Mouse (Mus musculus): ENCODE measurements around the gene Pde9a. TPM values are rescaled to one million over a fixed set of nuclear protein-coding genes. Genes with fewer than 3 reads are reported as not detected.

Gene Pde9a
- polyA plus RNA-seq, 1 experiment: 29.6 TPM

- DNase-seq (ENCODE audit: extremely low spot score in 1 of 2, low spot score in 1 of 2): no peak
These were observed 912 bp upstream of the Pde9a start for GRCm38 (mm10) chr17:31384968-31385627.

- DNase-seq (ENCODE audit: extremely low spot score in 1 of 2, low spot score in 1 of 2): no peak
These were observed 811 bp downstream of the Pde9a start for GRCm38 (mm10) chr17:31386766-31387275.

- DNase-seq (ENCODE audit: extremely low spot score in 1 of 2, low spot score in 1 of 2): no peak
These were observed 3.5 kb downstream of the Pde9a start for GRCm38 (mm10) chr17:31389432-31390050.

- DNase-seq (ENCODE audit: extremely low spot score in 1 of 2, low spot score in 1 of 2): no peak
These were observed 5.5 kb downstream of the Pde9a start for GRCm38 (mm10) chr17:31391462-31391861.

- DNase-seq (ENCODE audit: extremely low spot score in 1 of 2, low spot score in 1 of 2): no peak
These were observed 6.0 kb downstream of the Pde9a start for GRCm38 (mm10) chr17:31392041-31392440.

GRCm38 (mm10) chr17:31393811-31394210 lies 7.8 kb downstream of the Pde9a start:
- no peak for DNase-seq (ENCODE audit: extremely low spot score in 1 of 2, low spot score in 1 of 2)

- peak in 1 of 2 experiments; percentile 43 for DNase-seq (ENCODE audit: extremely low spot score in 1 of 2, low spot score in 1 of 2)
These were observed 14.3 kb downstream of the Pde9a start for GRCm38 (mm10) chr17:31400294-31400693.

GRCm38 (mm10) chr17:31401160-31401559 lies 15.2 kb downstream of the Pde9a start:
- DNase-seq (ENCODE audit: extremely low spot score in 1 of 2, low spot score in 1 of 2): no peak

GRCm38 (mm10) chr17:31402713-31403112 lies 16.7 kb downstream of the Pde9a start:
- no peak for DNase-seq (ENCODE audit: extremely low spot score in 1 of 2, low spot score in 1 of 2)

- no peak for DNase-seq (ENCODE audit: extremely low spot score in 1 of 2, low spot score in 1 of 2)
These were observed 19.8 kb downstream of the Pde9a start for GRCm38 (mm10) chr17:31405694-31406227.

- DNase-seq (ENCODE audit: extremely low spot score in 1 of 2, low spot score in 1 of 2): no peak
These were observed 23.8 kb downstream of the Pde9a start for GRCm38 (mm10) chr17:31409741-31410350.

GRCm38 (mm10) chr17:31415258-31415657 lies 29.2 kb downstream of the Pde9a start:
- peak; percentile 53 to 74 for DNase-seq (ENCODE audit: extremely low spot score in 1 of 2, low spot score in 1 of 2)

GRCm38 (mm10) chr17:31418804-31419597 lies 33.0 kb downstream of the Pde9a start:
- peak; percentile 19 to 59 for DNase-seq (ENCODE audit: extremely low spot score in 1 of 2, low spot score in 1 of 2)

GRCm38 (mm10) chr17:31419598-31419950 lies 33.6 kb downstream of the Pde9a start:
- DNase-seq (ENCODE audit: extremely low spot score in 1 of 2, low spot score in 1 of 2): no peak

GRCm38 (mm10) chr17:31419995-31420394 lies 34.0 kb downstream of the Pde9a start:
- DNase-seq (ENCODE audit: extremely low spot score in 1 of 2, low spot score in 1 of 2): no peak

GRCm38 (mm10) chr17:31420658-31421057 lies 34.6 kb downstream of the Pde9a start:
- no peak for DNase-seq (ENCODE audit: extremely low spot score in 1 of 2, low spot score in 1 of 2)

- DNase-seq (ENCODE audit: extremely low spot score in 1 of 2, low spot score in 1 of 2): no peak
These were observed 36.4 kb downstream of the Pde9a start for GRCm38 (mm10) chr17:31422381-31422780.

GRCm38 (mm10) chr17:31423020-31423419 lies 37.0 kb downstream of the Pde9a start:
- DNase-seq (ENCODE audit: extremely low spot score in 1 of 2, low spot score in 1 of 2): no peak

GRCm38 (mm10) chr17:31424358-31424757 lies 38.3 kb downstream of the Pde9a start:
- no peak for DNase-seq (ENCODE audit: extremely low spot score in 1 of 2, low spot score in 1 of 2)

- no peak for DNase-seq (ENCODE audit: extremely low spot score in 1 of 2, low spot score in 1 of 2)
These were observed 38.8 kb downstream of the Pde9a start for GRCm38 (mm10) chr17:31424798-31425197.

All from frontal cortex, adult 2 months (tissue).